Mouse (Mus musculus) heart, embryonic 10.5 days (tissue): Measurements from ENCODE around the gene Tspyl4. TPM values are rescaled to one million over a fixed set of nuclear protein-coding genes. Genes with fewer than 3 reads are reported as not detected.
A peak's percentile ranks its signal among the peaks of the same experiment; 100 is the strongest.

Experiments
- DNase-seq: peaks from one replicate; pipeline ENCODE4 v3.0.0-alpha.2; 2017; ENCODE audit warnings: low spot score
- H3K27ac ChIP-seq: fragments of 300-500 bp; sonication (generic); 2 replicates; pipeline ENCODE4 v1.5.1; 2016; ENCODE audit warnings: mild to moderate bottlenecking
- H3K27me3 ChIP-seq: fragments of 300-500 bp; sonication (generic); 2 replicates; pipeline ENCODE4 v1.6.1; 2016; ENCODE audit warnings: mild to moderate bottlenecking; ENCODE audit not compliant: poor library complexity, insufficient read depth, severe bottlenecking
- H3K36me3 ChIP-seq: fragments of 300-500 bp; sonication (generic); 2 replicates; pipeline ENCODE4 v1.6.1; 2016; ENCODE audit warnings: mild to moderate bottlenecking, moderate library complexity
- H3K4me1 ChIP-seq: fragments of 300-500 bp; sonication (generic); 2 replicates; pipeline ENCODE4 v1.6.1; 2016; ENCODE audit warnings: mild to moderate bottlenecking
- H3K4me3 ChIP-seq: fragments of 300-500 bp; sonication (generic); 2 replicates; pipeline ENCODE4 v1.5.1; 2016; ENCODE audit warnings: mild to moderate bottlenecking, moderate library complexity
- H3K9me3 ChIP-seq: fragments of 300-500 bp; sonication (generic); 2 replicates; pipeline ENCODE4 v1.6.1; 2016; ENCODE audit warnings: mild to moderate bottlenecking, moderate library complexity
- WGBS: fragments of 180-500 bp; shearing (Covaris S2); methylation state at CpG from one replicate; pipeline ENCODE4 v1.1.7; 2016; 5-methylcytosine and 5-hydroxymethylcytosine counted together
- polyA plus RNA-seq: library from polyadenylated mRNA; unstranded; fragments of >200 nt; fragmentation: Nextera tagmentation; extraction: Ambion mirVana; gene quantifications from 2 replicates; pipeline ENCODE4 v1.2.1, GENCODE M21; 2016

The Tspyl4 gene
- polyA plus RNA-seq, 1 experiment from 2014 or later = 20.7 TPM

- no peak for DNase-seq
- WGBS = 45% methylated on average over 25 of the region's 25 CpGs
- no peaks in the 10 kb centered on the region for H3K36me3 ChIP-seq
- H3K27ac ChIP-seq = peak overlapping the region; percentile 84; the same call in 1 of the 2 replicates
- peaks cover 38% of the 10 kb centered on the region for H3K4me1 ChIP-seq
- H3K9me3 ChIP-seq = no peaks in the 10 kb centered on the region
- no peaks in the 10 kb centered on the region for H3K27me3 ChIP-seq
- H3K4me3 ChIP-seq = peak overlapping the region; percentile 80
These were observed 925 bp downstream of the Tspyl4 start for GRCm38 (mm10) chr10:34297980-34298753.

DNA sequence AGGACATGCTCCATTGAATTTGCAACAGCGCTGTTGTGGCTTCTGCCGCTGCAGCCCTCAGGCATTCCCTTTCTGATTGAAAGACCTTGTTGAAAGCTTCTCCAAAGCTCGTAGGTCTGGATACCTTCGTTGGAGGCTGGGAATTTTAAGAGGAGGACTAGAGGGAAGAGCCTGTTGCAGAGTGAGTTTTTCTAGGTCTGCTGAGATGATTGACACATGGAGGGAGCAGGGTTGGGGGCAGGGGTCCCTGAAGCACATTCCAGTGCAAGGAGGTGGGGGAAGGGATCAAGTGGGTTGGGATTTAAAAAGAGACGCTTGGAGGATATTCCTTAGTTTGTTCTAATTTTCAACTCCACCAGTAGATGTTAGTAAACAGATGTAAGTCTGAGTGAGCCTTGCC lies 3.1 kb downstream of the Tspyl4 start:
- Histone ChIP-seq H3K27me3 (no peaks in the 10 kb centered on the region), H3K27ac (peak overlapping the region; percentile 70), H3K4me1 (peaks cover 38% of the 10 kb centered on the region), H3K9me3 (no peaks in the 10 kb centered on the region), H3K4me3 (peak overlapping the region; percentile 46), H3K36me3 (no peaks in the 10 kb centered on the region)
- no peak for DNase-seq
- 21% methylated on average over 5 of the region's 5 CpGs for WGBS

DNA sequence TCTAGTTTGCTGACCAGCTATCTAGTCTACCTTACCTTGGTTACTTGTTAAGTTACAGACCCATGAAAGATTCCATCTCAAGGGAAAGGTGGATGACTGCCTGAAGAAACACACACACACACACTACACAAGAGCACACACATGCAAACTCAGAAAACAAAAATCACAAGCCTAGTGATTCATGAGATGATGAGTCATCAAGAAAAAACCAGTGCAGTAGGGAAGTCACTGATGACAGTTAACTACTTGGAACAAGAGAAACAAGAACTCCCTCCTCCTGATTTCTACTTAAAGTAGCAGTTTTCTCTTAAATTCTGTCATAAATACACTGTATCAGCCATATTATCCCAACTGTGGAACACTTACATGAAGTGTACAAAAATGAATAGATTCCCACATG lies 9.8 kb downstream of the Tspyl4 start:
- Histone ChIP-seq H3K27ac (no peak overlapping the region), H3K9me3 (no peaks in the 10 kb centered on the region), H3K4me1 (no peaks in the 10 kb centered on the region), H3K36me3 (no peaks in the 10 kb centered on the region), H3K4me3 (no peak overlapping the region), H3K27me3 (no peaks in the 10 kb centered on the region)
- no peak for DNase-seq

GRCm38 (mm10) chr10:34309915-34310685 lies 12.9 kb downstream of the Tspyl4 start:
- H3K27ac ChIP-seq = no peak overlapping the region
- 67% methylated on average over 9 of the region's 9 CpGs for WGBS
- H3K36me3 ChIP-seq = no peaks in the 10 kb centered on the region
- DNase-seq = no peak
- no peaks in the 10 kb centered on the region for H3K27me3 ChIP-seq
- no peak overlapping the region for H3K4me3 ChIP-seq
- no peaks in the 10 kb centered on the region for H3K4me1 ChIP-seq
- H3K9me3 ChIP-seq = no peaks in the 10 kb centered on the region

- Histone ChIP-seq H3K27me3 (no peaks in the 10 kb centered on the region), H3K27ac (no peak overlapping the region), H3K4me3 (no peak overlapping the region), H3K9me3 (no peaks in the 10 kb centered on the region), H3K36me3 (no peaks in the 10 kb centered on the region), H3K4me1 (peaks cover 10% of the 10 kb centered on the region)
- WGBS = 75% methylated on average over 3 of the region's 3 CpGs
- DNase-seq = no peak
These were observed 15.3 kb downstream of the Tspyl4 start for GRCm38 (mm10) chr10:34312536-34312935.

- no peaks in the 10 kb centered on the region for H3K9me3 ChIP-seq
- H3K27ac ChIP-seq = peak overlapping the region; percentile 64; the same call in 1 of the 2 replicates
- H3K4me3 ChIP-seq = no peak overlapping the region
- DNase-seq = no peak
- H3K27me3 ChIP-seq = no peaks in the 10 kb centered on the region
- H3K4me1 ChIP-seq = peaks cover 10% of the 10 kb centered on the region
- WGBS = 6% methylated on average over 3 of the region's 3 CpGs
- H3K36me3 ChIP-seq = no peaks in the 10 kb centered on the region
These were observed 19.5 kb downstream of the Tspyl4 start for GRCm38 (mm10) chr10:34316571-34317216.

- H3K9me3 ChIP-seq = no peaks in the 10 kb centered on the region
- WGBS = 43% methylated on average over 2 of the region's 2 CpGs
- DNase-seq = no peak
- H3K36me3 ChIP-seq = no peaks in the 10 kb centered on the region
- no peaks in the 10 kb centered on the region for H3K27me3 ChIP-seq
- H3K4me3 ChIP-seq = no peak overlapping the region
- peaks cover 10% of the 10 kb centered on the region for H3K4me1 ChIP-seq
- H3K27ac ChIP-seq = 0 out of 2 replicates have a peak overlapping the region, but pooled peaks have one; percentile 64
These were observed 20.0 kb downstream of the Tspyl4 start for GRCm38 (mm10) chr10:34317217-34317606.

DNA sequence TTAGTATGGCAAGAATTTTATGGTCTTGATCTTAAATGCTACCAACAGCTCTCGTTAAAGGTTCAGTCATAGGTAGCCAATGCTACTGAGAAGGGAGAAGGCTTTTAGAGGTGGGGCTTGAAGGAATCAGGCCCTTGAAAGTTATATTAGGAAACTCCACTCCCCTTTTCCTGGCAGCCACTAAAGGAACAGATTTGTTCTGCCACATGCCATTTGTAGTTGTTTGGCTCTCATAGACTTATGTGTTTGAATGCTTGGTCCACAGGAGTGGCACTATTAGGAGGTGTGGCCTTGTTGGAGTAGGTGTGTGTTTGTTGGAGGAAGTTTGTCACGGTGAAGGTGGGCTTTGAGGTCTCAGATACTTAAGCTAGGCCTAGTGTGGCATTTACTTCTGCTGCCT lies 23.6 kb downstream of the Tspyl4 start:
- 62% methylated on average over 2 of the region's 2 CpGs for WGBS

GRCm38 (mm10) chr10:34326701-34327100 lies 29.5 kb downstream of the Tspyl4 start:
- Histone ChIP-seq H3K36me3 (no peaks in the 10 kb centered on the region), H3K9me3 (no peaks in the 10 kb centered on the region), H3K4me3 (no peak overlapping the region), H3K4me1 (no peaks in the 10 kb centered on the region), H3K27me3 (no peaks in the 10 kb centered on the region), H3K27ac (no peak overlapping the region)
- WGBS = 23% methylated on average over 4 of the region's 4 CpGs
- DNase-seq = no peak

More for the DNA sequence above, 23.6 kb downstream of the Tspyl4 start:
- no peak overlapping the region for H3K27ac ChIP-seq
- no peaks in the 10 kb centered on the region for H3K9me3 ChIP-seq
- H3K4me1 ChIP-seq = peaks cover 10% of the 10 kb centered on the region
- no peak for DNase-seq
- H3K27me3 ChIP-seq = no peaks in the 10 kb centered on the region
- no peaks in the 10 kb centered on the region for H3K36me3 ChIP-seq
- H3K4me3 ChIP-seq = no peak overlapping the region

GRCm38 (mm10) chr10:34327144-34327543 lies 29.9 kb downstream of the Tspyl4 start:
- no peaks in the 10 kb centered on the region for H3K27me3 ChIP-seq
- H3K27ac ChIP-seq = no peak overlapping the region
- 51% methylated on average over 5 of the region's 5 CpGs for WGBS
- H3K4me1 ChIP-seq = no peaks in the 10 kb centered on the region
- no peak overlapping the region for H3K4me3 ChIP-seq
- no peaks in the 10 kb centered on the region for H3K36me3 ChIP-seq
- no peak for DNase-seq
- no peaks in the 10 kb centered on the region for H3K9me3 ChIP-seq

GRCm38 (mm10) chr10:34328310-34328709 lies 31.1 kb downstream of the Tspyl4 start:
- Histone ChIP-seq H3K4me1 (no peaks in the 10 kb centered on the region), H3K4me3 (no peak overlapping the region), H3K9me3 (no peaks in the 10 kb centered on the region), H3K36me3 (no peaks in the 10 kb centered on the region), H3K27ac (no peak overlapping the region), H3K27me3 (no peaks in the 10 kb centered on the region)
- peak; percentile 77 for DNase-seq
- WGBS = 1% methylated on average over 2 of the region's 2 CpGs

DNA sequence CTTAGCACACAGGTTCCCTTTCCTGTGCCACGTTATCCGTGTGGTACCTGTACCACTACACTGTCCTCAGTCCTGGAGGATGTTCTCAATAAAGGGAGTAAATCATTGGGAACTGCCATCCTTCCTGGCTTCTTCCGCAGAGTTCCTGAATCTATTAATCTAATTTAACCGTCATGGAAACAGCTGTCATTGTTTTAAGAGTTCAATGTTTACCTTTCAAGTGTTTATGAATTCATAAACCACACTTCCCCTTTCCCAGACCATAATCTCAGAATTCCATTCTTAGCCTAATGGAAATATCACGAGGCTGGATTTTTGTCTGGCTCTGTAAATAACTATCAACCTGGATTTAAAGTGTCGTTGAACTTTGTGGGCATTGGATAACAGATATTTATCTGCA lies 43.8 kb downstream of the Tspyl4 start:
- no peaks in the 10 kb centered on the region for H3K27me3 ChIP-seq
- H3K9me3 ChIP-seq = no peaks in the 10 kb centered on the region
- no peak overlapping the region for H3K27ac ChIP-seq
- H3K4me3 ChIP-seq = no peak overlapping the region
- no peak for DNase-seq
- no peaks in the 10 kb centered on the region for H3K36me3 ChIP-seq
- no peaks in the 10 kb centered on the region for H3K4me1 ChIP-seq
- 76% methylated on average over 6 of the region's 6 CpGs for WGBS

DNA sequence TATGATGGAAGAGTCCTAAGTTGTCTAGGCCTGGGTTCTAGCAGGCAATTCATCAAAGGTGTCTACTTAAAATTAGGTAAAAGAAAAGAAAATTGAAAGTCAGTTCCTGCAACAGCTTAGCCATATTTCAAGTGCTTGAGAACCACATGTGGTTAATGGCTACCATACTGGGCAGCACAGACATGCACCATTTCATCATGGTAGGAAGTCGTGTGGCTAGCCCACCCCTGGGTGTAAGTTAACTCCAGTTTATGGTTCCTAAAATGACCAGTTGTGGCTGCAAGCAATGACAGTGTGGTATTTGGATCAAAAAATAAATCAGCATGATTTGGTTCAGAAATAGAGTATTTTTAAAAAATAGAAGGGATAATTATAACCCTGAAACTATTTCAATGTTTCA lies 44.6 kb downstream of the Tspyl4 start:
- DNase-seq = no peak
- Histone ChIP-seq H3K27me3 (no peaks in the 10 kb centered on the region), H3K9me3 (no peaks in the 10 kb centered on the region), H3K4me1 (no peaks in the 10 kb centered on the region), H3K27ac (no peak overlapping the region), H3K4me3 (no peak overlapping the region), H3K36me3 (no peaks in the 10 kb centered on the region)
- 82% methylated on average over 1 of the region's 1 CpGs for WGBS
